Mouse (Mus musculus): ENCODE data around the gene Dpp6.

The Dpp6 gene

DNA sequence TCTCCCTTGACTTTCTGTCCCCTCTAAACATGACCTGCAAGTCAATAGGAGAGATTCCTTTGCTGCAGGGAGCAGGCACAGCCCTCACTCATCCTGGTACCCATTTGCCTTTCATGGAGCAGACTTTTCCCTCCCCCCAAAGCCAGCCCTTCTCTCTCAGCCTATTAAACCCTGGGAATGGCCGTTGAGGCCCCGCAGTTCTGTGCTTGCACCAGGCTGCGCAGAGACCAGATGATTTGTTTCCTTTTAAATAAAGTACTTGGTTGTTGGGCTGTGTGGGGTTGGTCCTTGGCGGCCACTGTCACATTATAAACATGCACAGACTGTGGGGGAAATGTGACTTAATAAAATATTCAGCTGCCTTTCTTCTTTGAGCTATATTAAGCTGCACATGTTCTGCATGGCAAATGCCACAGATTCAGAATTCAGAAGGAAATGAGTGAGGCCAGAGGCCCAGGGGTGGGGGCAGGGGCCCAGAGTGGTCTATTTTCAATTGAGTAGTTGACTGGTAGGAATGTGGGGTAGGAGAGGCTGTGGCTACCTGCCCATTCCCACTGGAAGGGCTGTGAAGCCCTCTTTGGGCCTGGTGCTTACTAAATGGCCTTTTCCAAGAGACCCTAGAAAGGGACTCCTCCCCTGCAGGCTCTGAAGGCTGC is 489.6 kb downstream of the Dpp6 start:
- 43% methylated on average over 4 of the region's 4 CpGs for WGBS

DNA sequence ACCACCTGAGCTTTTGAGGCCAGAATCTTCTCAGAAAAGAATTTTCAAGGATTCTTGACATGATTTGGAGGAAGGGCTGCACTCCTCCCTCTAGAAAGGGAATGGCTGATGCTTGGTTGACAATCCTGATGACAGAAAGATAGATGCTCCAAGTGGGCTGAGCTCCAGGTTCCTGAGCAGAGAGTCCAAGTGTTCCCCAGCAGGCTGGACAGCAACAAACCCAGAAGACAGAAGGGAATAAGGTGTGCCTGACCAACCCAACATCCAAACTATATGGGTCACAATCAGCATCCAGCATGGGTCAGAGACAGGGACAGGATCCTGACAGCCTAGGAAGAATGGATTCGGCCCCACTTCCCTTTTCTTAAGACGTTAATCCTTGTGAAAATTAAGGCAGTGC is 493.2 kb downstream of the Dpp6 start:
- 72% methylated on average over 2 of the region's 2 CpGs for WGBS

DNA sequence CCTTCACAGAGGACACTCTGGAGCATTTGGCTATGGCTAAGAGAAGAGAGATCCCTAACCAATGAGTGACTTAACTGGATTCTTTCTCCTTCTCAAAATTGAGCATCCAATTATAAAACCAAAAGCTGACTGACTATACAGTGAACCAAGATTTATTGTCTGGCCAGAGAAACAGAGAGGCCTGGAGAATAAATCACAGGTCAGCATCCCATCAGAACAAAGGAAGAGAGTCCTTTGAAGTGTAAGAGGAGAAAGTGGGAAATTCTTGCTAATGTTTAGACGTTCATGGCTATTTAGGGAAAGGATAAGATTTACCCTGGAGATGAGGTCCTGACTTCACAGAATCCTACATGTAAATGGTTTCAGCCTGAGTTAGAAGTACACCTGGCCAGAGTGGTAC is 499.7 kb downstream of the Dpp6 start:
- 35% methylated on average over 1 of the region's 1 CpGs for WGBS

DNA sequence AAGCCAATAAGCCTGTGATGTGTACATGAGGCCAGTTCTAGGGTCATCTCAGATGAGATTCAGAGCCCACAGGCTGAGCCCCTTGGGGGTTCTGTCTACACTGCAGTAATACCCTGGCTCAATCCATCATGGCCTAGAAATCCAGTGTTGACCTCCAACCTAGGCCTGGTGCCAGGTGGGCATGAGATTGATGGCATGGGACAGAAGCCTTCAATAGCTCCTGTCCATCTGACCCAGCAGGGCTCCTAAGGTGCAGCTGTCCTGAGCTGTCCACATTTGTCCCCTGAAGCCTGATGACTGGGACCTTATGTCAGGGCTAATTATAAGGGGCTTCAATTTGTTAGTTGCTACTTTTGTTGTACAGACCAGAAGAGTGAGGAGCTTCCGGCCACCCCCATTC is 500.8 kb downstream of the Dpp6 start:
- WGBS: 86% methylated on average over 1 of the region's 1 CpGs

DNA sequence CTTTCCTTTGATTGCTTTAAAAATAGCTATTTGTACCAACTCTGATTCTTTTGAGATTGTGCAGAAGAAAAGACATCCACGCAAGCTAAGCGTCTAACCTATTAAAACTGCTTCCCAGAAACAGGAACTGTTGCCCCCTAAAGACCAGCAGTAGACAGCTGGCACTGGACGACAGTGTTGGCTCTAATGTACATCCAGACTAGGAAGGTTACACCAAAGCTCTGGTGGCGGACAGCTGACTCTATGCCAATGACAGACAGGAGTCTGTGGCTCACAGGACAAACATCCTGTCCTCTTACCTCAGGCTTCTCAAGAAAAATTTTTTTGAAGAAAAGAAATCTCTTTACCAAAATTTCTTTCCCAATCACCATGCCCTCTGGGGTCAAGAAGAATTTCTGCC is 502.7 kb downstream of the Dpp6 start:
- WGBS: 60% methylated on average over 4 of the region's 4 CpGs

DNA sequence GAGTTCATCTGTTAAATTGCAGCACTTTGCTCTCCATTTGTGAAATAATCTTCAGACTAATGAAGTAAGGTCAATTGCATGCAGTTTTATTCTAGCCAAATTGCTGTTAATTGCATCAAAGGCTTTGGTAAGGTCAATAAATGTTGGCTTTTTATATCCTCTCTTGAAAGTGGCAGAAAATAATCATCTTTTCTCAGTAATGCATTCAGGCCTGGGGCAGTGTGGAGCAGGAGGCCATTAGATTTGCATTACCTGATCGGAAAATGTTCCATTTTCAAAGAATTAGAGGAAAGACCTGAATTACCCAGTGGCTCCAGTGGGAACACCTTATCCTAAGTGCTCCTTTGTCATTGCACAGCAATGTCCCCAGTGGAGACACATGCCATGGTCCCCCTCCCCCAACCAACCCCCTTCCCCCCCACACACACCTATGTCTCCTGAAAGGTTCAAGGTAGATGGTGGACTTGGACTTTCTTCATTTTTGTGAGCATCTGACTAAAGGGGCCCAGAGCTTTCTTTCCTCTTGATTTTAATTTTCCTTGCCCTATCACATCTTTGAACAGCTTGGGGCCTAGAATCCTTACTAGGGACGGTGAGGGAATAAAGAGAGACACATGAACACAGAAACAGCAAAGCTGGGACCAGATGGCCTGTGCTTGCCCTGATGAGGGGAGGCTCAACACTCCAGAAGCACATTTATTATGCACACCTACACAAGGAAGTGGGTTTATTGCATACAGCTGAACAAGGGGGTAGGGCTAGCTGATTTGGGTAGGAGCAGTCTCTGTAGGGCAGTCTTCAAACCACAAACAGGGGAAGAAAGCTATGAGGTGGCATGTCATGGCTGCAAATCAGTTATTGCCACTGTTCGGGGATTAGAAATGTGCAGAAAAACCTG is 506.1 kb downstream of the Dpp6 start:
- WGBS: 63% methylated on average over 3 of the region's 3 CpGs

DNA sequence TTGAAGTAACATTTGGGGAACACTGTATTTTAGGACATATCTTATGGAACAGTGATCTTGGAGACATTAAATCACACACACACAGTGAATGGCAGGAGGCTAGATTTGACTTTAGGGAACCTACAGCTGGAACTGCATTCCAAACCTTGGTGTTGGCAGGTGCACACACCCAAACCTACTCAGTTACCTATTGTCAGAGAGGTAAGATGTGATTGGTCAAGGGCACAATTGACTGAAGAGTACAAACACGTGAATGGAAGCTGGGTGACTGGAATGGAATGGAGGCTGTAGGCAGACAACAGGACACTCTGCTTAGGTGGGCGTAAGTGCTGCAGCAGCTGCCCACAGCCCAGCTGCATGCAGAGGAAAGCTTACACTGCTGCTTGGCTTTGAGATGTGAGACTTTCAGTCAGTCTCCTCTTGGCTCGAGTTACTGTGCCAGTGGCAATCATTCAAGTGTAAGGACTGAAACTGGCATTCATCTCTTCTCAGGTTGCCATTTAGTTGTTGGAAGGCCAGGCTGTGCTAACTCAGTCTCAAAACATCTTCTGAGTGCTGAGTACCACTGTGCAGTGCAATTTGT is 507.4 kb downstream of the Dpp6 start:
- WGBS: 29% methylated on average over 3 of the region's 3 CpGs

DNA sequence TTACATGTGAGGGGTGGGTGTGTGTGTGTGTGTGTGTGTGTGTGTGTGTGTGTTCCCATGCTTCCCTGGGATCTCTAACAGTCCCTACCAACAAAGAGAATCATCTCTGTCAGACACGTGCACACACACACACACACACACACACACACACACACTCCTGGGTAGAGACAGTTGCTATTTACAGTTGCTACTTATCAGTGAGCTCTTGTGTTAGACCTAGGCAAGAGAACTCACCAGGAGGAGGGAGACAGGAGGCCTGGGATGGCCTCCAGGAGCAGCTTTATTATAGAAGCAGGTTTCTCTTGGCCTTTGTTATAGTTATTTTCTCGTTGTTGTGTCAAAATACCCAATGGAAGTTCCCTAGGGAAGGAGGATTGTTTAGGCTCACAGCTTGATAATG is 519.7 kb downstream of the Dpp6 start:
- 64% methylated on average over 2 of the region's 2 CpGs for WGBS

DNA sequence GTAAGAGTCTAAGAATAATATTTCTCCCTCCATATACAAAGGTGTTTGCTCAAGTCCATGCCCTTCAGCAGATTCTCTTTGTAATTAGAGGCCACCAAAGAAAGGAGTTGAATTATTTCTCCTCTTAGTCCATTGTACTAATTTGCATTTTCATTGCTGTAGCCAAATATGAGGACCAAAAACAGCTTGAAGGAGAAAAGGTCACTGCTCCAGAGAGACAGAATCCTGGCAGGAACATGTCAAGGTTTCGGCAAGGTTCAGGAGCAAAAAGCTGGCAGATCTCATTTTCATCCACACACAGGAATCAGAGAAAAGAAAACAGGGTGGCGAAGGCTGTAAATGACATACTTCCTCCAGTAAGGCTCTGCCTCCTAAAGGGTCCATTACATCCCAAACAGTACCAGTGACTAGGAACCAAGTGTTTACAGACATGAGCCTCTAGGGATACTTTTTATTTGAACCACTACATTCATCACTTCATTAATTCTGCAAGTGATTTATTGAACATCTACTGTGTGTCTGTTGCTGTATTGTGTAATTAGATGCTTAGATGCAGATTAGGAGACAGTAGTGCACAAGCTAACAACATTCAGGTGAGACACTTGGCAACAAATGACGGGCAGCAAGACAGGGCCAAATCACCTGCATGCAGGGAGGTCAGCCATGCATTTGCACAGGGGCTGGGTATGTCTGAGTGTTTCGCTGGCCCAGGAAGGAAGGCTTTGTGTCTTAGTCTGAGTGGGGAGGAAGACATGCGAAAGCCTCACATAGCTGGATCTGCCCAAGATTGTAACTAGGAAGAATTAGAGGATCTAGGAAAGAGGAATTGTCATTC is 522.4 kb downstream of the Dpp6 start:
- 86% methylated on average over 5 of the region's 5 CpGs for whole genome bisulfite sequencing

DNA sequence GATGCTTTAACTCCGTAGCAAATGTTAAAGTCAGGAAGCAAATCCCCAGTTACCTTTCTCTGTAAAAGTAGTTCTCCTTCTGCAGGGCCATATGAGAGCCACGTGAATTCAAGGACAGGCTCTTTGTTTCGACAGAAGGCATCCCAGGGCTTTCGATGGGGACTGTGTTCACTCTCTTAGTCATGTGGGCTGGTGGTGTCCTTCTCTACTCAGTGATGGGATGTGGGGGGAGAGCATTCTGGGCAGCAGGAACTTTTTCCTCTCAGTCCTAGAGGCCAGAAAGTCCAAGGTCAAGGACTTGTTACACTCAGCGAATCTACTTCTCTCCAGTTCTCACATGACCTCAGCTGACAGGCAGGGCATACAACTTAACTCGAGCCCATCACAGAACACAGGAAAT is 525.3 kb downstream of the Dpp6 start:
- WGBS: 79% methylated on average over 6 of the region's 6 CpGs

DNA sequence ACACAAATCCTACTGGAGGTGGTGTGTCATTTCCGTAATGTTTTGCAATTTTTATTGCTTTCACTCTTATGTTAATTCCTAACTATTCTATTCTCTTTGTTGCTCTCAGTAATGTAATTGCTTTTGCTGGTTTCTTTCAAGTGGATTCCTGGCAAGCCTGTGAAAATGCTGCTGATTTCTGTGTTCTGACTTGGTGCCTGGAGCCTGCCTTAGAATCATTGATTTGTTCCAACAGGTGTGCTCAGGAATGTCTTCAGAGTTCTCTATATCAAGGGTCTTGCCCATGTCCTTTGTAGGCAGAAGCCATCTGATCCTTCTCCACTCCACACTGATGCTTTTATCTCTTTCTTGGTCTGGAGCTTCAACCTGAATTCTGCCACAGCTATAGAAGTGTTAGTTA is 526.6 kb downstream of the Dpp6 start:
- 75% methylated on average over 1 of the region's 1 CpGs for WGBS

DNA sequence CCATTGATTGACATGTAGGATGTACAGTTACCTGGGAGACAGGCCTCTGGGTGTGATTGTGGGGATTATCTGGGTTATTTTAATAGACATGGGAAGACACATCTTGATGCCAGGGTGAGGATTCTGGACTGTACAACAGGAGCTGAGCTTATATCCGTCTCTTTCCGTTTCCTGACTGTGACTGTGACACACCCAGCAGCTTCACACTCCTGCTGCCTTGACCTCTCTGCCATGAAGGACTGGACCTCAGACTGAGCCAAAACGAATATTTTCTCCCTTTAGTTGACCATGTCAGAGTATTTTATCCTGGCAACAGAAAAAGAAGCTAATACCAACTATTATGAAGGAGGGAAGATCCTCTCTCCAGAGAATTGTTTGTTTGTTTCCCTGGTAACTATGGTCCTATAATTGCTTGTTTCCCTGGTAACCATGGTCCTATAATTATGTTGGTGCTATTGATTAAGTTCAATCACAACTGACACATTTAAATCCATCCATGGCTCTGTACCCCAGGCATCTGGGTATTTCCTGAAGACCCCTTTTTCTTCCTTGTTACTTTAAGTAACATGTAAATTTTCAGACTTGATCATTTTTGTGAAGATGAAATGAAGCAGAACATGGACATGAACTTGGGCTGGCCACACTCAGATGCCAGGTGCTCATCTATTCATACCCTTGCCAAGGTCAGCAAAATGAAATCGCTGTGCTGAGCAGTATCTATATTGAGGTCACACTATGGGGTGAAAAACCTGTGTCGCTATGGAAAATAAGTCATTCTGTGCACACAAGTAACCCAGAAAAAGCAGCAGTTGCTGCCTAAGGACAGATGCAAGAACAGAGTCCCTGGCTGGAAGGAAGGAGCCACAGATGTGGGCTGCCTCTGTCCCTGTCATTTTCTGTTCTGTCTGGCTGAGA is 531.4 kb downstream of the Dpp6 start:
- WGBS: 54% methylated on average over 5 of the region's 5 CpGs

DNA sequence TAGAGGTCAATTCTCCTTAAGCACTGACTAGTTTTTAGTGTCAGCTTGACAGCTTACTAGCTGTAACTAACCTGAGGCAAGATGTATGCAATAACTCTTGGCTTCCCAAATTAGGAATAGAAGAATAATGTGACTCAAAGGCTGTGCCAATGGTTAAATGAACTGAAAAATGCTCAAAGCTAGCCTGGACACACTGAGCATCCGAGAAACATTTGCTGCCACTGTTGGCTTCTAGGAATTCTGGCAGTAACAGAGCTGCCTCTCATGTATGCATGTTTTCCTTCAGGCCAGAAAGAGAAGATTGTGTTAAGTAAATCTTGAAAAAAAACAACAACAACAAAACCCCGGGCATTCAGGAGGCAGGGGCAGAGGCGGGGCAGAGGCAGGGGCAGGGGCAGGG is 540.6 kb downstream of the Dpp6 start:
- WGBS: 61% methylated on average over 3 of the region's 3 CpGs

DNA sequence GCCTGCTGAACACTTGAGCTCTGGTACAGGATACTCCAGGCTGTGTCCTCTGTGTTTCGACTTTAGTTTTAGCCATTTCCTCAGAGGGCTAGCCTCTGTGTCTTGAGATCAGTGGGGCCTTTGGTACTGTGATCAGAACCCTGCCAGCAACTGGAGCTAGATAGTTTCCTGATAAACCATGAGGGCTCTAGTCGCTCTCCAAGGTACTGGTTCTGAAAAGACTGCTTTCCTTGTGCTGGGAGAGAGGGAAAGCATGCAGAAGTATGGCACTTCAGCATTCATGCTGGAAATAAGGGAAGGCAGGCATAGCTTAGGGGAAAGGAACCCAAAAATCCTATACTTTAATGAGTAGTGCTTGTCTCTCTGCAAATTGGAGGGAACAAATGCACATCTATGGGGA is 548.9 kb downstream of the Dpp6 start:
- WGBS: 84% methylated on average over 2 of the region's 2 CpGs

DNA sequence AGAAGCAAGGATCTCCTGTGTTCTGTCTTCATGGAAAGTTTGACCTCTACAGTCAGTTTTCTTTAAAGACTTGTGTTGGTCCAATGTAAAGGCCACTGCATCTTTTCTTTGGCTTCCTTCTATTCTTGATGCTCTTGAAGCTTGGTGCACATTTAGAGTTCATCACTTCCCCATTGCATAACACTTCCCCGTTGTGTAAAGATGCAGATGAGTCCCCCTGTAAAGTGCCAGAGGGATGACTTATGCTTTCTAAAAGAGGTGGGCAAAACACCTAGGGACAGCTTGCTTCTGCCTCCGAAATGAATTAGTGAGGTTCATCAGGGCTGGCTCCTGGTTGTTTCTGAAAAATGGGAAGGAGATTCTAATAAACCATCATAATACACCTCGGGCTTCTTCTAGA is 553.8 kb downstream of the Dpp6 start:
- 39% methylated on average over 3 of the region's 3 CpGs for WGBS

DNA sequence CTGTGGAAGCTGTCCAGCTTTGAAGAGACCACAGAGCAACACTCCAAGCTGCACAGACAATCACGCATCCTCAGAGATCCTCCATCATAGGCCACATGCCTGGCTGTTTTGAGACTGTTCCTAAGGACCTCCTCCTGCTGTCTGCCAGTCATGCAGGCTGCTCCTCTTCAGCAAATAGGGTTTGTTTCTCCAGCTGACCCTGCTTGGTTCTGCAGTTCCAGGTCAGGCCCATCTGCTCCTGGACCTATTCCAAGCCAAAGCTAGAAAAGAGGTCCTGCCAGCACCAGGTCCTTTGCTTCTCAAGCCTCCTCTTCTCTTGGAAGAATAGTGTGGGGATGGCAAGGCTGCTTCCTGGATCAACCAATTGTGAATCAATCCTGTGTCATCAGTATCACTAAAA is 556.9 kb downstream of the Dpp6 start:
- 81% methylated on average over 1 of the region's 1 CpGs for WGBS

DNA sequence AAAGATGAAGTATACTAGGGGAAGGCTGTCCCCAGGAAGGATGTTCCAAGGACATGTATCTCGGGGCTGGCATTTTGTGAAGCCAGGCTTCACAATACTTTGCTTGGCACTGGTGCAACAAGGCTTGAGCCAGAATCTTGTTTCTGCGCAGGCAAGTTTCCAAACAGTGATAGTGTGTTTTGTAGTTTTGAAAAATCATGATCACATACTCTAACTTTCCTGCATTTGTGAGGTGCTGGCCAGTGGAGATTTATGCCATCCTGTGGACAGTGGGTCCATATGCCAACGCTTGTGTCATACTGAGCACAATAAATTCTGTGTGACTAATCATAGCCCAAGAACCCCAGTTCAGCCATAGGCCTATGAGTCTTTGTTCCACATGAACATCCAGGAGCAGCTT is 558.8 kb downstream of the Dpp6 start:
- WGBS: 65% methylated on average over 3 of the region's 3 CpGs

DNA sequence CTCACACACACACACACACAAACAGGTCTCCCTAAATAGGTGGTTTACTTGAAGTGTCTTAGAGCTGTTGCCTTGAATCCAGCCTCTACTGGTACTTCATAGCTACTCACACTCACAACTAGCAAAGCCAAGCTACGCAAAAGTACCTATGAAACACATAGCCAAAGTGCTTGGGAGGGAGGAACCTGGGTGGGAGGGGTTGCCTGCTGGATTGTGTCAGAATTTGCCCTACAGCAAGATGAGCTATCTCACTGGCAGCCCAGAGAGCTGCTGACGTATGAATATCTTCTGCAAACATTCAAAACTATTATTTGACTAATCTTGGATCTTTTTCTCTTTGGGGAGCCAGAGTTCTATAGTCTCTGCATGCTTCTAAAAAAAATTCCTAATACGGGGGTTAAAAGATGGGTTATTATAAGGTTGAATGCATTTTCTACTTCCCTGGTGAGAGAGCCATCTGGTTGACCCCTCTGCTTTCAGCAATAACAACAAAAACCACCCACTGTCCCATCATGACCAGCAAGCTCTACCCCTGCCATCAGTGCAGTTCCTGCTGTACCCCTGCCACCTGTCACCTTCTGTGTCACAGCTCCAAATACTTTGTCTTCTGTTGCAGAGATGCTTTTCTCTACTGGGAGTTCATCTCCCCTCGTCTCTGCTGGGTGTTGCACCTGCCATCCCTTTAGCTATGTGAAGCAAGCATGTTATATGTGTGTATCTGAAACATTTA is 563.8 kb downstream of the Dpp6 start:
- 80% methylated on average over 4 of the region's 4 CpGs for WGBS

DNA sequence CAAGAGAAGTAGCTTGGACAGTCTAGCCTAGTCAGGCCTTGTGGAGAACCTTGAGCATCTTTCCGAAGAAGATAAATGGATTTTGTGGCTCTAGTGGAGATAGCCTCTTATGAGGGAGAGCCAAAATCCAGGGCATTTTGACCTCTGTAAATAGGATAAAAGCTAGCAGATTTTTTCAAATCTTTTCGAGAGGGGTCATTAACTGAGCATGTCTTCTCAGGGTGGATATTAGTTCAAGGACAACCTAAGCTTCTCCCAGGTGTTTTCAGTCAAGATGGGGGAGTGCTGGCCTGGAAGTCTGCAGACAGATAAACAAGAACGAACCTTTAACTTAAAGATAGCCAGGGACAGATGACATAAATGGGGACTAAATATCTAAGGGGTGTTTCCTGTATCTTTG is 581.4 kb downstream of the Dpp6 start:
- WGBS: 87% methylated on average over 3 of the region's 3 CpGs

DNA sequence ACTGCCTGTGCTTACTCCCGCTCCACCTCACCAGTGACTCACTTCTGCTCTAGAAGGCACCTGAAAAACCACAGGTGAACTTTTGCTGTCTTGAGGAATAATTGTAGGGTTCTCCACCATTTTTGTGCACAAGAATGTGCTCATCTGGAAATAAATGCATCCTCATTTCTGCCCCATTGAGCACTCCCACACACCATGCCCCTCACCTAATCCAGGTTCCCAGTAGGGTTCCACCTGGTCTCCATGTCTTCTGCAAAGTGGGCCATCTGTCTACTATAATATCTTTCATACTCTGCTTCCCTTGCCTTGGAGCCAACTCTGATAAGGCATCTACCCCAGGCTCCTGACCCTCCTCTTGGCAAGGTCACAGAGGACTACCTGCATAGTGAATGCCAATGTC is 585.6 kb downstream of the Dpp6 start:
- WGBS: 94% methylated on average over 1 of the region's 1 CpGs

All from cerebral cortex, adult 2 months (tissue).